Mouse (Mus musculus) ES-E14 (cell line): ENCODE data around the gene Inmt.

ENCODE experiments used
- CHD2 ChIP-seq: IDR thresholded peaks from 2 replicates; pipeline ENCODE4 v1.6.1; 2014; ENCODE audit warnings: mild to moderate bottlenecking, low read depth, low read length, inconsistent platforms
- MAFK ChIP-seq: IDR thresholded peaks from 2 replicates; pipeline ENCODE4 v1.6.1; 2014; ENCODE audit warnings: mild to moderate bottlenecking, low read depth, low read length, inconsistent platforms; ENCODE audit not compliant: insufficient read depth
- ZC3H11A ChIP-seq: IDR thresholded peaks from 2 replicates; pipeline ENCODE4 v1.6.1; 2012; ENCODE audit warnings: low read depth, mild to moderate bottlenecking, inconsistent platforms, low read length, borderline replicate concordance
- ZNF384 ChIP-seq: IDR thresholded peaks from 2 replicates; pipeline ENCODE4 v1.6.1; 2012; ENCODE audit warnings: low read depth, low read length, inconsistent platforms

- TF ChIP-seq MAFK = no peak
- TF ChIP-seq ZNF384 = no peak
- no peak for TF ChIP-seq CHD2
- no peak for TF ChIP-seq ZC3H11A
Observed at GRCm38 (mm10) chr6:55175892-55176291, 1.0 kb upstream of the Inmt start.
